Mouse (Mus musculus): ENCODE data around the gene Gad1.

Gene Gad1

GRCm38 (mm10) chr2:70564646-70565315 lies 11.9 kb downstream of the Gad1 start:
- DNase-seq (ENCODE audit: low spot score) = no peak

GRCm38 (mm10) chr2:70565651-70566602 lies 13.1 kb downstream of the Gad1 start:
- DNase-seq (ENCODE audit: low spot score) = no peak

- no peak for DNase-seq (ENCODE audit: low spot score)
Observed at GRCm38 (mm10) chr2:70566603-70566981, 13.7 kb downstream of the Gad1 start.

- no peak for DNase-seq (ENCODE audit: low spot score)
Observed at GRCm38 (mm10) chr2:70567071-70567681, 14.3 kb downstream of the Gad1 start.

GRCm38 (mm10) chr2:70567682-70568077 lies 14.8 kb downstream of the Gad1 start:
- DNase-seq (ENCODE audit: low spot score) = no peak

GRCm38 (mm10) chr2:70568198-70568941 lies 15.5 kb downstream of the Gad1 start:
- DNase-seq (ENCODE audit: low spot score) = no peak

- no peak for DNase-seq (ENCODE audit: low spot score)
Observed at GRCm38 (mm10) chr2:70571698-70572097, 18.8 kb downstream of the Gad1 start.

- DNase-seq (ENCODE audit: low spot score) = no peak
Observed at GRCm38 (mm10) chr2:70572251-70572650, 19.4 kb downstream of the Gad1 start.

- no peak for DNase-seq (ENCODE audit: low spot score)
Observed at GRCm38 (mm10) chr2:70573544-70574210, 20.8 kb downstream of the Gad1 start.

GRCm38 (mm10) chr2:70588200-70588599 lies 35.3 kb downstream of the Gad1 start:
- DNase-seq (ENCODE audit: low spot score) = no peak

- no peak for DNase-seq (ENCODE audit: low spot score)
Observed at GRCm38 (mm10) chr2:70592432-70592831, 39.6 kb downstream of the Gad1 start.

- DNase-seq (ENCODE audit: low spot score) = no peak
Observed at GRCm38 (mm10) chr2:70593670-70594069, 40.8 kb downstream of the Gad1 start.

- DNase-seq (ENCODE audit: low spot score) = no peak
Observed at GRCm38 (mm10) chr2:70595896-70596295, 43.0 kb downstream of the Gad1 start.

GRCm38 (mm10) chr2:70609769-70610168 lies 56.9 kb downstream of the Gad1 start:
- DNase-seq (ENCODE audit: low spot score) = no peak

GRCm38 (mm10) chr2:70614745-70615351 lies 62.0 kb downstream of the Gad1 start:
- DNase-seq (ENCODE audit: low spot score) = no peak

- no peak for DNase-seq (ENCODE audit: low spot score)
Observed at GRCm38 (mm10) chr2:70616076-70616475, 63.2 kb downstream of the Gad1 start.

GRCm38 (mm10) chr2:70616617-70617016 lies 63.7 kb downstream of the Gad1 start:
- DNase-seq (ENCODE audit: low spot score) = no peak

GRCm38 (mm10) chr2:70619232-70619835 lies 66.5 kb downstream of the Gad1 start:
- DNase-seq (ENCODE audit: low spot score) = no peak

- no peak for DNase-seq (ENCODE audit: low spot score)
Observed at GRCm38 (mm10) chr2:70620225-70620624, 67.4 kb downstream of the Gad1 start.

GRCm38 (mm10) chr2:70622244-70622643 lies 69.4 kb downstream of the Gad1 start:
- DNase-seq (ENCODE audit: low spot score) = no peak

GRCm38 (mm10) chr2:70625761-70626160 lies 72.9 kb downstream of the Gad1 start:
- DNase-seq (ENCODE audit: low spot score) = no peak

All from MN1 (cell line).